Mouse (Mus musculus) lung, postnatal 0 days (tissue): Measurements from ENCODE around the gene Kank1. TPM values are rescaled to one million over a fixed set of nuclear protein-coding genes. Genes with fewer than 3 reads are reported as not detected.

Experiments used
- ATAC-seq: fragments of 200-750 bp; cut with Nextera tagmentation; 2 replicates; pipeline ENCODE4 v1.8.0; 2017; ENCODE audit warnings: moderate library complexity
- DNase-seq: peaks from one replicate; pipeline ENCODE4 v3.0.0-alpha.2; 2016; ENCODE audit warnings: low spot score
- H3K27ac ChIP-seq: fragments of 300-500 bp; sonication (generic); 2 replicates; pipeline ENCODE4 v1.5.1; 2014; ENCODE audit warnings: antibody characterized with exemption, mild to moderate bottlenecking, low read length, mixed read lengths
- H3K27me3 ChIP-seq: fragments of 300-500 bp; sonication (generic); replicated peaks from 2 replicates; pipeline ENCODE4 v1.6.1; 2014; ENCODE audit warnings: low read length, mixed read lengths; ENCODE audit not compliant: insufficient read depth
- H3K36me3 ChIP-seq: fragments of 300-500 bp; sonication (generic); 2 replicates; pipeline ENCODE4 v1.6.1; 2014; ENCODE audit warnings: low read length, mixed read lengths; ENCODE audit not compliant: insufficient read depth
- H3K4me1 ChIP-seq: fragments of 300-500 bp; sonication (generic); 2 replicates; pipeline ENCODE4 v1.6.1; 2014; ENCODE audit warnings: antibody characterized with exemption, low read depth, low read length, mixed read lengths; ENCODE audit not compliant: insufficient read depth
- H3K4me2 ChIP-seq: fragments of 300-500 bp; sonication (generic); replicated peaks from 2 replicates; pipeline ENCODE4 v1.6.1; 2014; ENCODE audit warnings: low read depth, mild to moderate bottlenecking, low read length, moderate library complexity, mixed read lengths
- H3K4me3 ChIP-seq: fragments of 300-500 bp; sonication (generic); 2 replicates; pipeline ENCODE4 v1.5.1; 2014; ENCODE audit warnings: low read depth, low read length
- H3K9ac ChIP-seq: fragments of 300-500 bp; sonication (generic); replicated peaks from 2 replicates; pipeline ENCODE4 v1.6.1; 2014; ENCODE audit warnings: low read depth, mild to moderate bottlenecking
- H3K9me3 ChIP-seq: fragments of 300-500 bp; sonication (generic); 2 replicates; pipeline ENCODE4 v1.6.1; 2016; ENCODE audit warnings: low read length, mixed read lengths
- CTCF ChIP-seq: IDR thresholded peaks from 2 replicates; pipeline ENCODE4 v1.5.1; 2016; ENCODE audit warnings: antibody characterized with exemption, mild to moderate bottlenecking
- EP300 ChIP-seq: IDR thresholded peaks from 2 replicates; pipeline ENCODE4 v1.6.1; 2016; ENCODE audit warnings: antibody characterized with exemption, mild to moderate bottlenecking, control low read depth
- WGBS: fragments of 180-500 bp; shearing (Covaris S2); extraction: QIAGEN DNeasy Blood & Tissue Kit; methylation state at CpG from one replicate; pipeline ENCODE4 v1.1.7; 2014; 5-methylcytosine and 5-hydroxymethylcytosine counted together
- polyA plus RNA-seq: library from polyadenylated mRNA; unstranded; fragments of >200 nt; fragmentation: Nextera tagmentation; extraction: Ambion mirVana; gene quantifications from 2 replicates; pipeline ENCODE4 v1.2.1, GENCODE M21; 2015

Kank1 gene
- polyA plus RNA-seq, 1 experiment from 2014 or later: 6.9 TPM

DNA sequence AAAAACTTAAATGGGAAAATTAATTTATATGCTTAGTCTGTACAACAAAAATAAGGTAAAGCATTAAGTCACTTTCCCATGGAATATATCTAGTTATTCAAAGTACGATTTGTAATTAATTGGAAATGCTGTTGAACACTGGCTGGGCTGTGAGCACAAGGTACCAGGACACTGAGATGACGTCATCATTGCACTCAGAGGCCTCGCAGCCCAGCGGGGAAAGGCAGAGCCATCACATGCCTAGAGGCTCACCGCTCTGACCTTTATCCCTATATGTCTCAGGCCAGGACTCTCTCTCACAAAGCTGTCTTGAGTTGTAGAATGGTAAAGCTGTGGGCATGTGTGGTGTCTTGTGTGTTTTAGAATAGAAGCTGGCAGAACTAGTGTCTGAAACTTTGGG lies 128.9 kb downstream of the Kank1 start:
- ATAC-seq: no peak
- H3K4me3 ChIP-seq: no peak overlapping the region
- 71% methylated on average over 5 of the region's 5 CpGs for WGBS
- H3K9me3 ChIP-seq: no peaks in the 10 kb centered on the region
- no peak overlapping the region for H3K4me2 ChIP-seq
- no peaks in the 10 kb centered on the region for H3K4me1 ChIP-seq
- DNase-seq: no peak
- H3K27ac ChIP-seq: no peak overlapping the region
- TF ChIP-seq EP300 (no peak), CTCF (no peak)
- H3K27me3 ChIP-seq: 0 out of 2 replicates have a peak, but pooled peaks cover 5% of the 10 kb centered on the region
- H3K9ac ChIP-seq: no peak overlapping the region
- no peaks in the 10 kb centered on the region for H3K36me3 ChIP-seq

DNA sequence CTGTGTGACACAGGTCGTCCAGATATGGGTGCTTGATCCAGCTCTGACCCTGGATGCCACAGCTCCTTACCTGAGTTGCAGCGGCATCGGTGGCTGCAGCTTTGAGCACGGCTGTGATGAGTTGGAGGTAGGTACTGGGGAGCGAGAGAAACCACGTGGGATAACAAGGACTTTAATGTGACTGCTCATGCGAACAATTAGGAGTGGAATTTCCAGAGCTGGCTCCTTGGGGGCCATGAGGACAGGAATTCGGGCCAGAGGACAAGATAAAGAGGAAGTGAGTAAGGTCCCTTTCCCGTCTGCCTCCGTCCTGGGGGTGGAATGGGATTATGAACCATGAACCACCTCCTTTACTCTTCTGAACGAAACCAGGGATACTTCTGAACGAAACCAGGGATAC lies 129.8 kb downstream of the Kank1 start:
- H3K4me3 ChIP-seq: no peak overlapping the region
- H3K9me3 ChIP-seq: no peaks in the 10 kb centered on the region
- 0 out of 2 replicates have a peak, but pooled peaks cover 2% of the 10 kb centered on the region for H3K27me3 ChIP-seq
- no peaks in the 10 kb centered on the region for H3K36me3 ChIP-seq
- H3K4me2 ChIP-seq: no peak overlapping the region
- TF ChIP-seq EP300 (no peak), CTCF (no peak)
- no peaks in the 10 kb centered on the region for H3K4me1 ChIP-seq
- no peak for ATAC-seq
- no peak for DNase-seq
- WGBS: 69% methylated on average over 12 of the region's 12 CpGs
- H3K27ac ChIP-seq: no peak overlapping the region
- H3K9ac ChIP-seq: no peak overlapping the region

DNA sequence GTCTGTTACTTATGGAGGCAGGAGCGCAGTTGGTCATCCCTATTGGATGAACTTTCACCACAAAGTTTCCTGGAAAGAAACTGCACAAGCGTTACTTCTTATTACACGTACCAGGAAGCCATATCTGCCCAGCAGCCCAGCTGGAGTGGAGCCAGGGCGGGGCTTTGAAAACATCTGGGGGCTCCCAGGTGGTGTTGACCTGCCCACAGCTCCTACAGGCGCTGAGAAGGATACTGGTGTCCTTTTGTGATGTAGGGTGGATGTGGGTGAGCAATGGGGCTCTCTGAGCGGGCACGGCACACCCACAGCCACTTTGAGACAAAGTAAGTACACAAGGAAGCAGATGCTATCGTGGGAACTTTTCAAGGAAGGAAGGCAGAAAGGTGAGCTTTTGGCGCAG lies 133.7 kb downstream of the Kank1 start:
- H3K4me1 ChIP-seq: no peaks in the 10 kb centered on the region
- no peak overlapping the region for H3K4me3 ChIP-seq
- H3K9me3 ChIP-seq: no peaks in the 10 kb centered on the region
- H3K9ac ChIP-seq: no peak overlapping the region
- TF ChIP-seq EP300 (no peak), CTCF (no peak)
- no peak overlapping the region for H3K27ac ChIP-seq
- WGBS: 85% methylated on average over 9 of the region's 9 CpGs
- no peak for DNase-seq
- H3K27me3 ChIP-seq: 0 out of 2 replicates have a peak, but pooled peaks cover 5% of the 10 kb centered on the region
- H3K36me3 ChIP-seq: no peaks in the 10 kb centered on the region
- no peak overlapping the region for H3K4me2 ChIP-seq
- no peak for ATAC-seq

DNA sequence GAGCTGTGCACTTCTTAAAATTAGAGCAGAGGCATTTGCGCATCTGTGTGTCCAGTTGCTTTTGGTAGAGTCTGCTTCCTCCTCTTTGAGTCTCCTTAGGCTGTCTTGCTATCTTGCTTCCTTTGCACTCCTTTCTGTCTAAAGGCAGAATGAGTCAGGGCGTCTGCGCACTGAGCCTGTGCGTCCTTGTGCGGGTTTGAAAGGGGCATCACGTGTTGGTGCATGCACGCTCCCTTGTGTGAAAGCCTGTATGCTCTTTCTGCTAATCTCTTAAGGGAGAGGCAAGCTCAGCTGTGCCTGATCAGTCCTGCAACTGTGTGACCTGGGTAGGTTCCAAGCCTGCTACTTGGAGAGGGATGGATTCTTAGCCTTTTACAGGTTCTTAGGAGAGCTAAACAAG lies 136.0 kb downstream of the Kank1 start:
- 79% methylated on average over 7 of the region's 7 CpGs for WGBS
- Histone ChIP-seq H3K4me1 (no peaks in the 10 kb centered on the region), H3K9ac (no peak overlapping the region), H3K4me3 (no peak overlapping the region), H3K9me3 (no peaks in the 10 kb centered on the region), H3K4me2 (no peak overlapping the region), H3K36me3 (no peaks in the 10 kb centered on the region), H3K27me3 (0 out of 2 replicates have a peak, but pooled peaks cover 3% of the 10 kb centered on the region), H3K27ac (no peak overlapping the region)
- ATAC-seq (no peak), DNase-seq (no peak)
- TF ChIP-seq EP300 (no peak), CTCF (no peak)

DNA sequence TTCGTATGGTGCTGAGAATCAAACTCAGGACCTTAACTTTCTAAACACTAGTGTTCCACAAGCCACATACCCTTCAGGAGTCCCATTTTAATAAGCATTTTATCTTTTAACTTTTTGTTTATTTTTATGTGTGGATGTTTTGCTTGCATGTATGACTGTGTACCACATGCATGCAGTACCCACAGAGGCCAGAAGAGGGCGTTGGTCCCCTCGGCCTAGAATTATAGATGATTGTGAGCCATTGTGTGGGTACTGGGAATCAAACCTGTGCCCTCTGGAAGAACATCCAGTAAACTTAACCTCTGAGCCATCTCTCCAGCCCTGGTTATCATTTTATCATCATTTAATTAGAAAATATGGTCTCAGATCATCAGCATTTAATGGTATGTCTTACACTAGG lies 136.8 kb downstream of the Kank1 start:
- no peak overlapping the region for H3K9ac ChIP-seq
- H3K4me3 ChIP-seq: no peak overlapping the region
- TF ChIP-seq CTCF (peak; percentile 50), EP300 (no peak)
- no peaks in the 10 kb centered on the region for H3K4me1 ChIP-seq
- no peak overlapping the region for H3K4me2 ChIP-seq
- no peak for DNase-seq
- no peak for ATAC-seq
- no peaks in the 10 kb centered on the region for H3K9me3 ChIP-seq
- no peaks in the 10 kb centered on the region for H3K36me3 ChIP-seq
- WGBS: 53% methylated on average over 3 of the region's 3 CpGs
- no peak overlapping the region for H3K27ac ChIP-seq
- 0 out of 2 replicates have a peak, but pooled peaks cover 3% of the 10 kb centered on the region for H3K27me3 ChIP-seq

DNA sequence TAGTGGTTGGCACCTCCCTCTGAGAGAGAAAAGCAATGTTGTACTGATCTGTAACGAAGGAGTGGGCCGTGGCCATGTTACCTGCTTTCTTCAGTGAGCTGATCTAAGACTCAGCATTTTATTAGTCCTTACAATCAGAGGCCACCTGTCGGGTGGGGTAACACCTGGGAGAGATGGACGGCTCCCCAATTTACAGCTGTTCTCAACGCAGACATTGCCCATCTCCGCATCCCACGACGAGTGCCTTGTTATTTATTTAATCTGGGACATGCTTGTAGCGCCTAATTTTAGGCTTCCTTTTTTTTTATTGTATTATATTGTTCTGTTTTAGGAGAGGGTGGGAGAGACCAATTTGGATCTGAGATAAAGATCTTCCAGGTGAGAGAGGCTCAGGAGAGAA lies 137.4 kb downstream of the Kank1 start:
- no peak overlapping the region for H3K4me2 ChIP-seq
- H3K9ac ChIP-seq: no peak overlapping the region
- WGBS: 58% methylated on average over 9 of the region's 9 CpGs
- no peaks in the 10 kb centered on the region for H3K4me1 ChIP-seq
- no peak for TF ChIP-seq EP300
- no peak for TF ChIP-seq CTCF
- no peak overlapping the region for H3K4me3 ChIP-seq
- no peak overlapping the region for H3K27ac ChIP-seq
- DNase-seq (no peak), ATAC-seq (no peak)
- no peaks in the 10 kb centered on the region for H3K36me3 ChIP-seq
- no peaks in the 10 kb centered on the region for H3K9me3 ChIP-seq
- H3K27me3 ChIP-seq: 0 out of 2 replicates have a peak, but pooled peaks cover 3% of the 10 kb centered on the region

DNA sequence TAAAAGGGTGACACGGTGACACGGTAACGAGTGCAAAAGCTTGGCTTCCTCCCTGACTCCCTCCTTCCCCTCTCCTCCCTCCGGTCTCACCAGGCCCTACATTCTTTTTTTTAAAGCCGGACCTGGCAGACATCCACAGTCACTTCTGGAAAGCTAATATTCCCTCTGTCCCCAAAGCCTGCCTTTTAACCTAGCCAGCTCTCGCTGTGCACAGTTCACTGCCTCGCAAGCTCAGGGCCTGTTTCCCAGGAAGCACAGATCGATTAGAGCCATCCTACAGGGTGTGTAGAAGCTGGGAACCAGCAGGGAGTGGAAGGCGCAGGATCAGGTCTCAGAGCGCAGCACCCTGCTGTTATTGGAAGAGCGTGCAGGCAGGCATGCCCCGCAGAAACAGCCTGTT lies 138.2 kb downstream of the Kank1 start:
- Histone ChIP-seq H3K4me3 (no peak overlapping the region), H3K27me3 (0 out of 2 replicates have a peak, but pooled peaks cover 3% of the 10 kb centered on the region), H3K9ac (no peak overlapping the region), H3K4me1 (no peaks in the 10 kb centered on the region), H3K36me3 (no peaks in the 10 kb centered on the region), H3K4me2 (no peak overlapping the region), H3K27ac (no peak overlapping the region), H3K9me3 (no peaks in the 10 kb centered on the region)
- ATAC-seq (no peak), DNase-seq (peak; percentile 39)
- TF ChIP-seq EP300: no peak
- no peak for TF ChIP-seq CTCF
- 22% methylated on average over 12 of the region's 12 CpGs for WGBS
